Mouse (Mus musculus) olfactory bulb, adult 2 months (tissue): ENCODE results near the gene Atxn10. TPM values are rescaled to one million over a fixed set of nuclear protein-coding genes. Genes with fewer than 3 reads are reported as not detected.

Source experiments
- H3K27ac ChIP-seq: fragments of 200-500 bp; 2 replicates; pipeline ENCODE4 v1.5.1; 2012; ENCODE audit warnings: low read depth, low read length; ENCODE audit not compliant: insufficient read depth
- H3K4me1 ChIP-seq: fragments of 200-500 bp; 2 replicates; pipeline ENCODE4 v1.6.1; 2012; ENCODE audit warnings: low read length; ENCODE audit not compliant: control insufficient read depth, insufficient read depth
- H3K4me3 ChIP-seq: fragments of 200-500 bp; 2 replicates; pipeline ENCODE4 v1.5.1; 2012; ENCODE audit warnings: mild to moderate bottlenecking, low read depth, low read length, moderate library complexity; ENCODE audit not compliant: insufficient read depth
- CTCF ChIP-seq: fragments of 200-500 bp; IDR thresholded peaks from 2 replicates; pipeline ENCODE4 v1.5.1; 2012; ENCODE audit warnings: low read depth, mild to moderate bottlenecking, low read length, moderate library complexity; ENCODE audit not compliant: insufficient read depth
- POLR2A ChIP-seq: fragments of 200-500 bp; IDR thresholded peaks from 2 replicates; pipeline ENCODE4 v1.6.1; 2012; ENCODE audit warnings: mild to moderate bottlenecking, low read depth, low read length, moderate library complexity; ENCODE audit not compliant: insufficient read depth
- WGBS: fragments of 180-500 bp; shearing (Covaris S2); methylation state at CpG from one replicate; pipeline ENCODE4 v1.1.7; 2018; 5-methylcytosine and 5-hydroxymethylcytosine counted together
- polyA plus RNA-seq: library from polyadenylated mRNA; stranded (reverse); fragments of >200 nt; gene quantifications from 2 replicates; pipeline ENCODE4 v1.2.4, GENCODE M21; 2012; ENCODE audit warnings: low replicate concordance; ENCODE audit not compliant: missing spikeins, insufficient read depth, insufficient read length

The Atxn10 gene
- polyA plus RNA-seq, 1 experiment = 211 TPM

- 74% methylated on average over 6 of the region's 6 CpGs for WGBS
- no peak for TF ChIP-seq POLR2A
- no peak for TF ChIP-seq CTCF
- Histone ChIP-seq H3K27ac (no peak overlapping the region), H3K4me1 (peaks cover 3% of the 10 kb centered on the region; the same call in 1 of the 2 replicates), H3K4me3 (no peak overlapping the region)
Observed at GRCm38 (mm10) chr15:85347058-85347700, 11.1 kb downstream of the Atxn10 start.

- Histone ChIP-seq H3K4me3 (no peak overlapping the region), H3K4me1 (peaks cover 9% of the 10 kb centered on the region), H3K27ac (no peak overlapping the region)
- TF ChIP-seq POLR2A (no peak), CTCF (no peak)
- 81% methylated on average over 2 of the region's 2 CpGs for WGBS
Observed at GRCm38 (mm10) chr15:85350144-85350543, 14.1 kb downstream of the Atxn10 start.

GRCm38 (mm10) chr15:85354060-85354459 is 18.0 kb downstream of the Atxn10 start:
- Histone ChIP-seq H3K4me3 (no peak overlapping the region), H3K27ac (no peak overlapping the region), H3K4me1 (peaks cover 12% of the 10 kb centered on the region)
- WGBS = 91% methylated on average over 9 of the region's 9 CpGs
- no peak for TF ChIP-seq CTCF
- TF ChIP-seq POLR2A = no peak

DNA sequence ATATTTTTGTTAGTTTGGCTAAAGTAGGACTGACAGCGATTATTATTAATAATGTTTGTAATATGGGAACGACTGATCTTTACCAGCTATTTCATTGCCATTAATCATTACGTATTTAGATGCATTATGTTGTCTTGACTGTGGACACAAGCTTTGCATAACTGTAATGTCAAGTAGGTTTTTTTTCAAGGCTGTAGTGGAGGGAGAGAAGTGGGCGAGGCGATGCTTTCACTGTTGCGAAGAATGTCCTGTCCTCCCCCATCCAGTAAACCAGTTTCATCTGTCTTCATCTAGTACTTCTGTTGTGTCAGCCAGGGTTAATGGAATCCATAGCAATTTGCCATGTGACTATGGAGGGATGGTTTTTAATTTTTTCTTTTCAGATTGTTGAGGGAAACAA is 20.1 kb downstream of the Atxn10 start:
- WGBS = 77% methylated on average over 6 of the region's 6 CpGs
- no peak overlapping the region for H3K4me3 ChIP-seq
- no peak overlapping the region for H3K27ac ChIP-seq
- no peak for TF ChIP-seq CTCF
- TF ChIP-seq POLR2A = no peak
- peaks cover 9% of the 10 kb centered on the region for H3K4me1 ChIP-seq

- peaks cover 6% of the 10 kb centered on the region; the same call in 1 of the 2 replicates for H3K4me1 ChIP-seq
- TF ChIP-seq CTCF (no peak), POLR2A (no peak)
- 98% methylated on average over 4 of the region's 4 CpGs for WGBS
- H3K27ac ChIP-seq = no peak overlapping the region
- no peak overlapping the region for H3K4me3 ChIP-seq
Observed at GRCm38 (mm10) chr15:85357465-85358225, 21.6 kb downstream of the Atxn10 start.

GRCm38 (mm10) chr15:85359483-85359882 is 23.4 kb downstream of the Atxn10 start:
- WGBS = 83% methylated on average over 2 of the region's 2 CpGs

GRCm38 (mm10) chr15:85359901-85360300 is 23.9 kb downstream of the Atxn10 start:
- WGBS = 88% methylated on average over 4 of the region's 4 CpGs
- no peak overlapping the region for H3K27ac ChIP-seq
- TF ChIP-seq CTCF (no peak), POLR2A (no peak)

More at GRCm38 (mm10) chr15:85359483-85359882, 23.4 kb downstream of the Atxn10 start:
- Histone ChIP-seq H3K4me1 (peaks cover 8% of the 10 kb centered on the region), H3K27ac (no peak overlapping the region), H3K4me3 (no peak overlapping the region)
- TF ChIP-seq POLR2A = no peak
- TF ChIP-seq CTCF = no peak

GRCm38 (mm10) chr15:85364366-85364765 is 28.3 kb downstream of the Atxn10 start:
- TF ChIP-seq CTCF = no peak
- no peak for TF ChIP-seq POLR2A
- H3K4me1 ChIP-seq = peaks cover 8% of the 10 kb centered on the region
- WGBS = 28% methylated on average over 3 of the region's 3 CpGs
- no peak overlapping the region for H3K4me3 ChIP-seq
- H3K27ac ChIP-seq = no peak overlapping the region

More at GRCm38 (mm10) chr15:85359901-85360300, 23.9 kb downstream of the Atxn10 start:
- H3K4me1 ChIP-seq = peaks cover 8% of the 10 kb centered on the region
- no peak overlapping the region for H3K4me3 ChIP-seq

DNA sequence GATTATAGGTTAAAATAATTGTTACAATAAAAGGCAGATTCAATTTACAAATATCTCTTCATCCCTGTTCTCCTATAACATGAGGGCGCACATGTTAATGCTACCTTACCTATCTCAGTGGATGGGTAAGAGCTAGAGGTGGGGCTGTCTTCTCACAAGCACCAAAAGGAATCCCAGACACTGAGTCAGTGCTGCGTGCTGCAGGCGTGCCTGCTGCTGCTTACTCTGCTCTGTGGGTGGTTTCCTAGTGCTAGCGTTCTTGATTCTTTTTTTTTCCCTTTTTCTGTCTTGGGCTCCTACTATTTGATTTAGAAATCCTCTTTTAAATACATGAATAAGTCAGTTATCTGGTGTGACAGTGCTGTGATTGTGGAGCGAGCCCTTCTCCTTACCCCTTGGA is 30.9 kb downstream of the Atxn10 start:
- TF ChIP-seq POLR2A (no peak), CTCF (no peak)
- peaks cover 8% of the 10 kb centered on the region for H3K4me1 ChIP-seq
- 40% methylated on average over 5 of the region's 5 CpGs for WGBS
- no peak overlapping the region for H3K4me3 ChIP-seq
- no peak overlapping the region for H3K27ac ChIP-seq
